Mouse (Mus musculus) kidney, adult 18-20 months (tissue): Measurements from ENCODE around the gene Zcchc12.

Experiments used
- DNase-seq: peaks from one replicate; pipeline ENCODE4 v3.0.0; 2021

The Zcchc12 gene

GRCm38 (mm10) chrX:36195736-36196525 is at the start of gene Zcchc12:
TSS of gene Zcchc12 (plus strand) at chrX:36195904.
- no peak for DNase-seq

DNA sequence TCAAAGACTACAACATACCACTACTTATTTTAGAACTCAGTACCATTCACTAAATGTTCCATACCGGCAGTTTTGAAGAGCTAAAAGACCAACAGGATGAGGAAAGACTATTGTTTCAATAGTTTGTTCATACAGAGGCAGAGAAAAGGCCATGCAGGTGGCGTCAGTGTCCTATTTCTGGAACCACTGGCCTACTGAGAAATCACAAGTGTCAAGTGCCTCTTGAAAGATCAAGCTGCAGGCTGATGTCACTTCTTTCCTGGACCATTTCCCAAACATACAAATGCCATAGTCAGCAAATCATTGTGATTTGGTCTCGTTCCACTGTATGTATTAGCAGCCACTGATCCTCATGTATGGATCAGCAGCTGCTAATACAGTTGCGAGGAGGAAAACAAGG is 49.0 kb upstream of the Zcchc12 start:
- DNase-seq: no peak

DNA sequence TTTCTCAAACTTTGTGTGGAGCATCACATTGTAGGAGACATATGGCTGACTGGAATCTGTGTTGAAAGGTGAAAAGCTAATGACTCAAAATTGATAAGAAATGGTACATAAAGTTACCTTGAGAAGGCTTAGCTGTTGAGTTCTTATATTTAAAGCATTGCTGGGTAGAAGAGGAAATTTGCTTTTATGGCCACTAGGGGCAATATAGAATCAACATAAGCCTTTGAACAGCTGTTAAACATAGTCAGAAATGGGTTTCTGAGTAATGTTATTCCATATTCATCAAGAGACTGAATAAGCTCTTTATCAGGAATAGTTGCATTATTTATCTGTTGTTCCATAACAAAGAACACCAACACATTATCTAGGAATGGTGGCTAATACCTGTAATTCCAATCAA is 45.6 kb upstream of the Zcchc12 start:
- DNase-seq: no peak

DNA sequence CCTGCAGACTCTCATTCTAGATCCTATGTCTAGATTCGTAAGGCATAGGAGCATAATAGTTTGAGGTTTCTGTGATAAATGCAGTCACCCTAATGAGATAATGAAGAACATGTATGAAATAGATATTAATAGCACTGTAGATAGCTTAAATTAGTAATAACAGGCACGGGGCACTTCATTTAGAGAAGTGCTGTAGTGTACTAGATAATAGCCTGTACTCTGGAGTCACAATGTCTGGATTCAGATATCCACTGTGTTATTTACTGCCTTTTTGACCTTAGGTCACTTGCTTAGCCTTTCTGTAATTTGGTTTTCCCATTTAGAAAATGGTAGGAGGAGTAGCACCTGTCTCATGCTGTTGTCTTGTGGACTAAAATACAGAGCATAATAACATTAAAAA is 39.0 kb upstream of the Zcchc12 start:
- DNase-seq: no peak

GRCm38 (mm10) chrX:36161567-36161966 is 34.1 kb upstream of the Zcchc12 start:
- peak; percentile 22 for DNase-seq

- peak; percentile 44 for DNase-seq
Observed at GRCm38 (mm10) chrX:36183625-36184024, 12.1 kb upstream of the Zcchc12 start.

- no peak for DNase-seq
Observed at GRCm38 (mm10) chrX:36186036-36186435, 9.7 kb upstream of the Zcchc12 start.

- DNase-seq: no peak
Observed at GRCm38 (mm10) chrX:36186443-36186842, 9.3 kb upstream of the Zcchc12 start.

DNA sequence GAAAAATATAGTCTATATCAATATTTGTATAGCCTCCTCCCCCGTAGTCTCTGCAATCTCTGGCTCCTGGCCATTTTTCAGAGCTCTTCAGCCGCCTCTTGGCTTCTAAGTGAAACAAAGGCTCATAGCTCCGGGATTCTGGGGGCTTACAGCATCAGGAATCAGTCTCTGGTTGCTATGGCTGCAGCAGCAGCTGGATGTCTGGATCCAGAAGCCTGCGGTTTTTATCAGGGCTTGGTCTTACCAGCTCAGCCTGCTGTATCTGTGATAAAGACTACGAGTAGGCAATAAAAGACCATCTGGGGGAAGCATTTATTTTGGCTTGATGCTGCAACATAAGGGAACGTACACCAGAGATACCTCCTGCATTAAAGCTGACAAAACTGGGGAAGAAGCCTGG is 1.8 kb upstream of the Zcchc12 start:
- no peak for DNase-seq

GRCm38 (mm10) chrX:36209554-36209953 is 13.8 kb downstream of the Zcchc12 start:
- DNase-seq: no peak

DNA sequence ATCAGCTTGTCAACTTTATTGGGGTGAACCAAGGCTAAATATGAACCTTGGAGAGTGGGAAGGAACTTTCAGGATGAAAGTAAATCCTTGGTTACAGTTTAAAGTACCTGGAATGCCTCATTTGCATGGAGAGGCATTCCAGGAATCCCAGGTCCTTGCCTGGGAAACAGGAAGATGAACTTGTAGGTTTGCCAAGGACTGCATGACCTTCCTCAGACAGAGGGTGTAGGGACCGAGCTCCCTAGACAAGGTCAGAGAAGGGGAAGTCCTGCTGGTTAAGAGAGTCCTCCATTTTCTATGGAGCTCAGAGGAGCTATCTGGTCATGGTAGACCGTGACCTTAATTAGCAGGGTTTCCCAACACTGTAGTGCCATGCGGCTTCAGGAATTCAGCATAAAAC is 15.5 kb downstream of the Zcchc12 start:
- no peak for DNase-seq

- no peak for DNase-seq
Observed at GRCm38 (mm10) chrX:36221366-36221765, 25.7 kb downstream of the Zcchc12 start.

GRCm38 (mm10) chrX:36225777-36226176 is 30.1 kb downstream of the Zcchc12 start:
- peak; percentile 86 for DNase-seq

GRCm38 (mm10) chrX:36226577-36226976 is 30.9 kb downstream of the Zcchc12 start:
- peak; percentile 64 for DNase-seq

GRCm38 (mm10) chrX:36228861-36229260 is 33.2 kb downstream of the Zcchc12 start:
- peak; percentile 17 for DNase-seq

GRCm38 (mm10) chrX:36229273-36229672 is 33.6 kb downstream of the Zcchc12 start:
- no peak for DNase-seq

- no peak for DNase-seq
Observed at GRCm38 (mm10) chrX:36235652-36236051, 39.9 kb downstream of the Zcchc12 start.
